Mouse (Mus musculus) spleen, adult 2 months (tissue): ENCODE measurements around the gene Hba-x.

Experiments used
- CTCF ChIP-seq: fragments of 200-500 bp; IDR thresholded peaks from 2 replicates; pipeline ENCODE4 v1.5.1; 2011; ENCODE audit warnings: mild to moderate bottlenecking, inconsistent platforms; ENCODE audit not compliant: insufficient read depth, insufficient read length, insufficient replicate concordance; ENCODE audit errors: extremely low read depth
- POLR2A ChIP-seq: fragments of 200-500 bp; IDR thresholded peaks from 2 replicates; pipeline ENCODE4 v1.6.1; 2011; ENCODE audit warnings: low read depth, low read length, inconsistent platforms

DNA sequence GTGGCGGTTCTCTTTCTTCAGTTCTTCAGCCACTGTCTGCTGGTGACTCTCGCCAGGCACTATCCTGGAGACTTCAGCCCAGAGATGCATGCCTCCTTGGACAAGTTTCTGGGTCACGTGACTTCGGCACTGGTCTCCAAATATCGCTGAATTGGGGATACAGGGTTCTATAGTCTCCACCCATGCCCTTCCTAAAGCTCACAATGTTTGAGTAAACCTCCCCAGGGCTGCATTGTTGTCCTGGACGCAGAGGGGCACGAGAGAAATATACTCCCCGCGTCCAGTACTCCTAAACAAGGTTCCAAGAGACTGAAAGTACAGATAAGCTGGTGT, 11.3 kb downstream of the Hba-x start:
- TF ChIP-seq POLR2A (no peak), CTCF (no peak)
